Comparison of ENCODE assay signal across 8 mouse cellular contexts in the genomic region with DNA sequence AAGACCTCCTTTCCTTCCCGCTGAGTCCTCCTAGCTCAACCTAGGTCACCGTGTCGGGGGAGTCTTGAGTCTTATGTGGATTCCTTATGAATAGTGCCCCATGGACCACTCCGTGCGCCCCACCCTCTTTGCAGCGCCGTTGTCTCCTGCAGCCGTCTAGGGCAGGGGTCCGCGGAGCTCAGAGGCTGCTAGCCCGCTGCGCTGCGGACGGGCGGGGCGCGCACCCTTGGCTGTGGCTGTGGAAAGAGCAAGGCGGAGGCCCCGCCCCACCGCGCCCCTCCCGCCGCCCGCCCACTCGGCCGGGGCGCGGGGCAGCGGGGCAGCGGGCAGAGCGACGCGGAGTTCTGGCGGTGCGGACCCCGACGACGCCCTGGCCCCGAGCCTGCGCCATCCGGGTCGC. TPM values are rescaled to one million over a fixed set of nuclear protein-coding genes. Genes with fewer than 3 reads are reported as not detected.
DNase-seq lines count a peak whose midpoint lies in the region; ATAC-seq and TF ChIP-seq lines count a peak whose summit lies in the region.

A gene (plus strand): TSS at position 302 of the 400 bp plus-strand sequence.

- 2% methylated on average over 41 of the region's 42 CpGs for WGBS in heart, embryonic 16.5 days
- WGBS in neural tube, embryonic 11.5 days = 4% methylated on average over 27 of the region's 42 CpGs

- H3K9ac ChIP-seq in heart, embryonic 16.5 days (ENCODE audit: low read length) = peak within 1 kb of the TSS; percentile 37
- peak within 1 kb of the TSS; percentile 41; the same call in 1 of the 2 replicates for H3K9ac ChIP-seq in neural tube, embryonic 11.5 days (ENCODE audit: low read length)

- peak within 1 kb of the TSS; percentile 71 for H3K4me3 ChIP-seq in testis, adult 2 months (ENCODE audit: control insufficient read depth, low read depth, low read length)
- peak within 1 kb of the TSS; percentile 51 for H3K4me3 ChIP-seq in heart, embryonic 16.5 days (ENCODE audit: low read length)
- H3K4me3 ChIP-seq in neural tube, embryonic 11.5 days (ENCODE audit: low read depth, low read length) = peak within 1 kb of the TSS; percentile 32

- DNase-seq in testis, postnatal 14 days (ENCODE audit: low spot score) = no peak
- DNase-seq in liver = peak; percentile 31
- DNase-seq in neural tube, embryonic 11.5 days (ENCODE audit: low spot score) = no peak
- no peak for DNase-seq in cerebellum, adult 11 months
- DNase-seq in right cerebral cortex, adult 2 months (ENCODE audit: low spot score in 2 of 2) = no peak
- no peak for DNase-seq in left cerebral cortex, postnatal 36 days (ENCODE audit: low spot score in 2 of 2)

- peak within 1 kb of the TSS; percentile 69 for H3K4me2 ChIP-seq in heart, embryonic 16.5 days (ENCODE audit: low read depth, low read length)
- H3K4me2 ChIP-seq in neural tube, embryonic 11.5 days (ENCODE audit: low read depth) = peak within 1 kb of the TSS; percentile 43

- H3K36me3 ChIP-seq in testis, adult 2 months (ENCODE audit: control insufficient read depth, insufficient read depth, low read length) = no peaks in the 10 kb centered on the region
- no peaks in the 10 kb centered on the region for H3K36me3 ChIP-seq in heart, embryonic 16.5 days (ENCODE audit: control insufficient read depth, insufficient read depth)
- no peaks in the 10 kb centered on the region for H3K36me3 ChIP-seq in neural tube, embryonic 11.5 days (ENCODE audit: control insufficient read depth, insufficient read depth, low read length)

- no peak for TF ChIP-seq CTCF in testis, adult 2 months (IDR thresholded peaks at IDR 0.05; ENCODE audit: control insufficient read depth, insufficient read depth, insufficient replicate concordance, low read depth, low read length)

- no peak for TF ChIP-seq POLR2A in testis, adult 2 months (IDR thresholded peaks at IDR 0.05; ENCODE audit: control insufficient read depth, low read depth, low read length)

- no peaks in the 10 kb centered on the region for H3K27me3 ChIP-seq in testis, adult 2 months (ENCODE audit: control insufficient read depth, insufficient read depth, low read length)
- H3K27me3 ChIP-seq in heart, embryonic 16.5 days (ENCODE audit: control insufficient read depth, insufficient read depth, low read length) = peaks cover 54% of the 10 kb centered on the region
- peaks cover 32% of the 10 kb centered on the region for H3K27me3 ChIP-seq in neural tube, embryonic 11.5 days (ENCODE audit: control insufficient read depth, insufficient read depth, low read length)

- H3K27ac ChIP-seq in testis, adult 2 months (ENCODE audit: control insufficient read depth, insufficient read depth, low read depth, low read length) = no peak within 1 kb of the TSS
- no peak within 1 kb of the TSS for H3K27ac ChIP-seq in heart, embryonic 16.5 days (ENCODE audit: low read length)
- H3K27ac ChIP-seq in neural tube, embryonic 11.5 days (ENCODE audit: low read depth, low read length) = no peak within 1 kb of the TSS

- intact Hi-C loops in left cerebral cortex, postnatal 36 days (cut with DNase I) = no loop called here

- H3K9me3 ChIP-seq in heart, embryonic 16.5 days (replicated peaks; ENCODE audit: control insufficient read depth, low read length) = peaks cover 6% of the 10 kb centered on the region
- H3K9me3 ChIP-seq in neural tube, embryonic 11.5 days (ENCODE audit: control insufficient read depth, low read length) = no peaks in the 10 kb centered on the region

- peaks cover 9% of the 10 kb centered on the region for H3K4me1 ChIP-seq in testis, adult 2 months (ENCODE audit: control insufficient read depth, insufficient read depth, low read length)
- peaks cover 4% of the 10 kb centered on the region; the same call in 1 of the 2 replicates for H3K4me1 ChIP-seq in heart, embryonic 16.5 days (ENCODE audit: control insufficient read depth, insufficient read depth, low read length)
- 0 out of 2 replicates have a peak, but pooled peaks cover 5% of the 10 kb centered on the region for H3K4me1 ChIP-seq in neural tube, embryonic 11.5 days (ENCODE audit: control insufficient read depth, insufficient read depth, low read length)

- ATAC-seq in heart, embryonic 16.5 days (replicated peaks; ENCODE audit: extremely low read depth, insufficient read depth, low FRiP score) = no peak; the same call in 1 of the 2 replicates
- ATAC-seq in neural tube, embryonic 11.5 days (ENCODE audit: insufficient read depth, low FRiP score, low TSS enrichment) = no peak

RNA-seq across cellular contexts. Expression of the gene that starts here (rescaled TPM):
- polyA plus RNA-seq in testis, adult 2 months (2012; rRNA removed) = 0.42 and 0.48 TPM in 2 replicates
- polyA plus RNA-seq in heart, embryonic 16.5 days (2015; fragmentation: Nextera tagmentation; extraction: Ambion mirVana) = 4.5 and 5.0 TPM in 2 replicates
- 7.4 and 7.9 TPM in 2 replicates for polyA plus RNA-seq in neural tube, embryonic 11.5 days (2014; fragmentation: Nextera tagmentation; extraction: Ambion mirVana)
- total RNA-seq in left cerebral cortex, postnatal 36 days (2021) = 1 to 10 TPM; 1.6 to 1.7 TPM
